Mouse (Mus musculus) bone marrow macrophage, adult 2 months (primary cell): ENCODE results near the gene Adamtsl4.

Experiments
- CTCF ChIP-seq: IDR thresholded peaks from 2 replicates; pipeline ENCODE4 v1.5.1; 2012; ENCODE audit warnings: low read depth, mild to moderate bottlenecking, low read length, moderate library complexity
- POLR2A ChIP-seq: IDR thresholded peaks from 2 replicates; pipeline ENCODE4 v1.6.1; 2012; ENCODE audit warnings: mild to moderate bottlenecking, low read depth, low read length, borderline replicate concordance

DNA sequence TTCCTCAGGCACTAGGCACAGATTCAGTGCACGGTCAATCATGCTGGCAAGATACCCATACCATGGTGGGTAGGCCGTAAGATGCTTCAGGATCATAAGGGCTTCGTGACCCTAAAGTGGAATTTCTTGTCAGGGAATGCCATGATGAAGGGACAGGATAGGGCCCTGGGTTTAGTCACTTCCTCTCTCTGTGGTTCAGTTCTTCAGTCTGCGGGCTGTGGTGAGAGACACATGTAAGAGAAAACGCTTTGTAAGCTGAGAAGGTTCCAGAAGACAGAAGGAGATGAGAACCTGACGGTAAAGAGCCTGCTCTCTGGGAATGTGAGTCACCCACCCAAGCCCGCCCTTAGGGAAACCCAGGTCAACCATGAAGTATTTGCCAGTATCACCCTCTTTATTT is 19.8 kb upstream of the Adamtsl4 start:
- no peak for TF ChIP-seq CTCF
- no peak for TF ChIP-seq POLR2A
